Mouse (Mus musculus) macrophage (primary cell): ENCODE results near the gene Gm49325. TPM values are rescaled to one million over a fixed set of nuclear protein-coding genes. Genes with fewer than 3 reads are reported as not detected.

Source experiments
- H3K27ac ChIP-seq: fragments of 350-480 bp; formaldehyde crosslinking; 2 replicates; pipeline ENCODE4 v1.9.0; 2021
- H3K36me3 ChIP-seq: fragments of 350-480 bp; formaldehyde crosslinking; 2 replicates; pipeline ENCODE4 v1.9.0; 2021; ENCODE audit errors: inconsistent target
- H3K4me3 ChIP-seq: fragments of 350-480 bp; formaldehyde crosslinking; 2 replicates; pipeline ENCODE4 v1.9.0; 2021; ENCODE audit errors: inconsistent target
- H3K79me2 ChIP-seq: fragments of 350-480 bp; formaldehyde crosslinking; 2 replicates; pipeline ENCODE4 v1.9.0; 2021; ENCODE audit errors: inconsistent target
- WGBS: methylation state at CpG from one replicate; pipeline ENCODE4 v1.1.7; 2026; ENCODE audit warnings: inconsistent platforms; ENCODE audit not compliant: missing documents; 5-methylcytosine and 5-hydroxymethylcytosine counted together
- polyA plus RNA-seq: library from polyadenylated mRNA; stranded (reverse); fragments of 250-400 nt; gene quantifications from 3 replicates; pipeline ENCODE4 v1.2.4, GENCODE M21; 2018; ENCODE audit warnings: inconsistent platforms

Gm49325 gene
- polyA plus RNA-seq, 1 experiment from 2014 or later: 3.3 TPM

GRCm38 (mm10) chr10:77624570-77624995 is 18.6 kb downstream of the Gm49325 start:
- H3K79me2 ChIP-seq: peaks cover 71% of the 10 kb centered on the region
- H3K27ac ChIP-seq: no peak overlapping the region
- H3K4me3 ChIP-seq: no peak overlapping the region
- H3K36me3 ChIP-seq: no peaks in the 10 kb centered on the region
- WGBS: 83% methylated on average over 7 of the region's 7 CpGs

- Histone ChIP-seq H3K36me3 (0 out of 2 replicates have a peak, but pooled peaks cover 2% of the 10 kb centered on the region), H3K79me2 (peaks cover 86% of the 10 kb centered on the region), H3K27ac (0 out of 2 replicates have a peak overlapping the region, but pooled peaks have one; percentile 25), H3K4me3 (no peak overlapping the region)
- 64% methylated on average over 7 of the region's 7 CpGs for WGBS
Observed at GRCm38 (mm10) chr10:77626036-77626435, 20.0 kb downstream of the Gm49325 start.

GRCm38 (mm10) chr10:77626591-77626990 is 20.6 kb downstream of the Gm49325 start:
- Histone ChIP-seq H3K27ac (0 out of 2 replicates have a peak overlapping the region, but pooled peaks have one; percentile 25), H3K36me3 (peaks cover 7% of the 10 kb centered on the region; the same call in 1 of the 2 replicates), H3K79me2 (peaks cover 91% of the 10 kb centered on the region), H3K4me3 (no peak overlapping the region)
- 23% methylated on average over 7 of the region's 7 CpGs for WGBS

DNA sequence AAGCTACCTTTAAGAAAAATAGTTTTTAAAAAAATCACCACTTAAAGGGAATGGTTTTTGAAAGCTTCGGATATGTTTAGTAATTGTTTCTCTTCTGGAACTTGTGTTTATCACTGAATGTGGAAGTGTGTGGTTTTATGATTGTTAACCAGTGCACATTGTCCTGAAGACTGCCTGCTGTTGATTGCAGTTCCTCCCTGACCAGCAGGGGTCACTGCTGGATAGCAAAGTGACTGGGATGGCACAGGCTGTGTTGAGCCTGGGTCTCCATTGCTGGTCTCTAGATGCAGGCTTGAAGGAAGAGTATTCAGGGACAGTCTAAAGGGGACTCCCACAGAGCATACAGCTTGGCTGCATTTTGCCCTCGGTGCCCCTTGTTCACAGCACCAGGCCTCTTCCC is 21.5 kb downstream of the Gm49325 start:
- Histone ChIP-seq H3K36me3 (peaks cover 13% of the 10 kb centered on the region), H3K4me3 (no peak overlapping the region), H3K27ac (no peak overlapping the region), H3K79me2 (peaks cover 99% of the 10 kb centered on the region)
- 27% methylated on average over 2 of the region's 2 CpGs for WGBS

DNA sequence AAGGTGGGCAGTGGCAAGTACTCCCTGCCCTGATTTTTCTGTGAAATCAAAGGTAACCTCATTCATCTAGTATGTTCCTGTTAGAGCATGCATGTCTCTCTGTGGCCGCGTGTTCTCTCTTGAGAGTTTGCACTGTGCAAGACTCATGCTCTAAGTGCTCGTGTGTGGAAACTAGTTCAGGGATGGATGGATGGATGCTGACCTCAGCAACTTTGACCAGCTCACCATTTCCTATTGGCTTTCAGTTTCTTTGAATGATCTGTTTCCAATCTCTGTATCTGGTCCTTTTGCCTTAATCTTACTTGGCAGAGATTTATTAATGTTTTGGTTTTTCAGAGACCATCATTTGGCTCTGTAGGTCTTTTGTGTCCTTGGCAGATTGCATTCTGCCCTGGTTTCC is 23.2 kb downstream of the Gm49325 start:
- WGBS: 100% methylated on average over 3 of the region's 3 CpGs
- H3K27ac ChIP-seq: no peak overlapping the region
- H3K4me3 ChIP-seq: no peak overlapping the region
- peaks cover 99% of the 10 kb centered on the region for H3K79me2 ChIP-seq
- peaks cover 22% of the 10 kb centered on the region for H3K36me3 ChIP-seq

DNA sequence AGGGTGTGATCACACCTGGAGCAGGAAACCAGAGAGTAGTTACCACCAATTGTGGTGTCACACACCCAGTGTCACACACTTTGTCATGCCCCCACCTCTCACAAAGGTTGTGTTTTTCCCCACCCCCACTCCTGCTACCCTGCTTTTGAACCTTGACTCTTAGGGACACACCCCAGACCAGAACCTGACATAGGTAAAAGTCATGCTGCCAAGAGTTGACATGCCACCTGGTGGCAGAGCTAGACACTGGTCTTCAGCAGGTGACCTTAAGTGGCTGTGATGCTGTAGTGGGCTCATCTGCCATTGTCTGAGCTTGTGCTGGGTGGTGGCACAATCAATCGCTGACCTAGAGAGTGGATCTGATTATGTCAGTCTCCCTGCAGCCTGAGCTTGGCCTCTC is 24.0 kb downstream of the Gm49325 start:
- Histone ChIP-seq H3K79me2 (peaks cover 99% of the 10 kb centered on the region), H3K4me3 (no peak overlapping the region), H3K27ac (no peak overlapping the region), H3K36me3 (peaks cover 22% of the 10 kb centered on the region)
- WGBS: 100% methylated on average over 1 of the region's 1 CpGs

DNA sequence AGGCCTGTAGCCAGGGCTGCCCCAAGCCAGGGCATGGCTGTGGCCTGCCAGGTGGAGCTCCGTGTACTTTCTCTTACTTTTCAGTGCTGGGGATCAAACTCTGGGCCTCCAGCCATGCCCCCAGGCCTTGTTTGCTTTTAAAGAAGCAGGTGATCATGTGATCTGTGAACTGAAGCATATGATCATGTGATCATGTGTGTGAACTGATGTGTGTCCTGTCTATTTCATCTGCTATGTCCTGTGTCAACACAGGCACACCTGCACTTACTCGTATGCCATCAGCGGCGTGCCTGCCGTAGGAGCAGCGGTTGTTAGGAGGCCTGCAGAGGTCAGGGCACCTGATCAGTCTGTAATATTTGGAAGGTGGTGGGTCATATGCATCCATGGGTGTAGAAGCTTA is 28.0 kb downstream of the Gm49325 start:
- no peak overlapping the region for H3K4me3 ChIP-seq
- peaks cover 99% of the 10 kb centered on the region for H3K79me2 ChIP-seq
- H3K27ac ChIP-seq: no peak overlapping the region
- H3K36me3 ChIP-seq: peaks cover 50% of the 10 kb centered on the region
- 93% methylated on average over 6 of the region's 6 CpGs for WGBS

GRCm38 (mm10) chr10:77634452-77635231 is 28.6 kb downstream of the Gm49325 start:
- Histone ChIP-seq H3K4me3 (no peak overlapping the region), H3K79me2 (peaks cover 99% of the 10 kb centered on the region), H3K36me3 (peaks cover 51% of the 10 kb centered on the region), H3K27ac (no peak overlapping the region)
- WGBS: 48% methylated on average over 10 of the region's 13 CpGs

DNA sequence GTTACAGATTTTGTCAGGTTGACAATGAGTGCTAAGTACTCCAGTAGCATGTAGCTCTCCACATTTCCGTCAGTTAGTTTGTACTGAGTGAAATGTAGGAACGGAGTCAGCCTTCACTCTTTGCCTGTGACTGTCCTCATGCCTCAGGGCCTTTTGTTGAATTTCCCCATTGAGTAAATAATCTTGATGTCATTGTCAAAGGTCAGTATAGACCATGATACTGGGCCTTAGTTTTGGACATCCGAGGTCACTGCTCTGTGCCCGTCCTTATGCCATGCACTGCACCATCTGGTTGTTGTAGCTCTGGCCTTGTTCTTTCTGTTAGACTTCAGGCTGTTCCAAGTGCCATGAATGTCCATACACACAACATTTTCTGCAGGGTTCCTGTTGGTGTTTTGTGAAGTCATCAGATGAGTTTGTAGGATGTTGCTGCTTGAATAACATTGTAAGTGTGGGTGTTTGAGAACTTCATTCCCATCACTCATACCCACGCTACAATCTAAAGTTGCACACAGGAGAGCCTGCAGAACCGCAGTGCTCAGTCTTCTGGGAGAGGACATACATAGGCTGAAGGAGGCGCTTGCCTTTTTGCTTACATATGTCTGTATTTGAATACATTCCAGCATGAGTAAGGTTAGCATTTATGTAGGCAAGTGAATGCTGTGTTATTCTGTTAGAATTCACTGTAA is 30.4 kb downstream of the Gm49325 start:
- H3K27ac ChIP-seq: no peak overlapping the region
- H3K36me3 ChIP-seq: peaks cover 56% of the 10 kb centered on the region
- H3K4me3 ChIP-seq: no peak overlapping the region
- H3K79me2 ChIP-seq: peaks cover 99% of the 10 kb centered on the region
- 95% methylated on average over 7 of the region's 7 CpGs for WGBS

DNA sequence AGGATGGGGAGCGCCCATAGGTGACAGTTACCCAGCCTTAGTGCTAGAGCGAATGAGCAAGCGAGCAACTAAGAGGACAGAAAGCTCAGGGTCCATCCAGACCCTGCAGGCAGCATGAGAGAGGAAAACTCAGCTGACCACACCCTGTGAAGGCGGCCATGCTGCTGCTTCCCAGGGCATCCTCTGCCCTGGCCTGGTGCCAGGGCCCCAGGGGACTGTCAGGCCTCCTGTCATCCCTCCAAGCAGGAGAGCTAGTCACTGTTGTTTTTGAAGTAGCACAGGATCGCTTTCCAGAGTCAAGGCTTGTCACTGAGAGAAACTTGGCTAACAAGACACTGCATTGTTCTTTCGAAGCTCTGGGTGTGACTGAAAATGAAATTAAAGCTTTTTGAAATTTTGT is 33.0 kb downstream of the Gm49325 start:
- H3K27ac ChIP-seq: no peak overlapping the region
- peaks cover 76% of the 10 kb centered on the region for H3K79me2 ChIP-seq
- no peak overlapping the region for H3K4me3 ChIP-seq
- WGBS: 95% methylated on average over 6 of the region's 6 CpGs
- peaks cover 60% of the 10 kb centered on the region for H3K36me3 ChIP-seq

GRCm38 (mm10) chr10:77643160-77643559 is 37.2 kb downstream of the Gm49325 start:
- Histone ChIP-seq H3K36me3 (peaks cover 62% of the 10 kb centered on the region), H3K4me3 (no peak overlapping the region)

DNA sequence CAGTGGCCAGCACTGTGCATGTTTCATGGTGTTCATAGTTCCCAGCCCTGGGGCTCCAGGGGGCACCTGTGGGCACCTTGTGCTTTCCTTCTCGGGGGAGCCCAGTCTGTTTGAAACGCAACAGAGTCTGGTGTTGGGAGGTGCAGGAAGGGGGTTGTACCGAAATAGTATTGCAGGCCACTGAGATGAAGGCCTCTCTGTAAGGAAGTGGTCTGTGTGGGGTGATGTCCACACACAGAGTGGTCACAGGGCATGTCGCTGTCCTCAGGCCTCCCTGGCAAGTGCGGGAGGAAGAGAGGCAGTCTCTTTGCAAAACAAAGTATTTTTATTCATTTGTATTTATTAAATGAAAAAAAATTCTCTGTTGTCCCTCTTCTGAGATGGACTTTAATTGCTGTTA is 39.6 kb downstream of the Gm49325 start:
- peaks cover 53% of the 10 kb centered on the region for H3K36me3 ChIP-seq
- H3K4me3 ChIP-seq: no peak overlapping the region
- H3K27ac ChIP-seq: no peak overlapping the region
- H3K79me2 ChIP-seq: peaks cover 10% of the 10 kb centered on the region; the same call in 1 of the 2 replicates
- WGBS: 50% methylated on average over 5 of the region's 5 CpGs

More at GRCm38 (mm10) chr10:77643160-77643559, 37.2 kb downstream of the Gm49325 start:
- H3K27ac ChIP-seq: no peak overlapping the region
- peaks cover 34% of the 10 kb centered on the region for H3K79me2 ChIP-seq
- WGBS: 42% methylated on average over 7 of the region's 7 CpGs

- Histone ChIP-seq H3K4me3 (no peak overlapping the region), H3K79me2 (no peaks in the 10 kb centered on the region), H3K27ac (no peak overlapping the region), H3K36me3 (peaks cover 38% of the 10 kb centered on the region)
- 37% methylated on average over 1 of the region's 1 CpGs for WGBS
Observed at GRCm38 (mm10) chr10:77647461-77647860, 41.5 kb downstream of the Gm49325 start.

DNA sequence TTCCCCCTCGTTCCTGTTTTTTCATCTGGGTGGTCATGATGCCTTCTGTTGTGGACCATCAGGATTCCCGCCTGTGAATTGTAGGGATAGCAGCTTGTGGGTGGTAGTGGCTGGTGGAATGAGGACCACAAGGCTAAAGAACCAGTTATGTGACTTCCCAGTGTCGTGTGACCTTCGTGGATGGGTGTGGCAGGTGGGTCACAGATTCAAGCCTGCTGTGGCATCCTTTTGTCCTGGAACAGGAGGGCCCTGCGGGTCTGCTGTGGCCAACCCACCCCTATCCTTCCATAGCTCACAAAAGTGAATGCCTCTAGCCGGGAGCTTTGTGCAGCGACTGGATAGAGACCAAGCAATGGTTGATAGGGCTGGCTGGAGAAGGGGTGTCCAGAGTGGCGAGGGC is 41.9 kb downstream of the Gm49325 start:
- H3K79me2 ChIP-seq: no peaks in the 10 kb centered on the region
- no peak overlapping the region for H3K4me3 ChIP-seq
- H3K36me3 ChIP-seq: peaks cover 34% of the 10 kb centered on the region
- WGBS: 93% methylated on average over 8 of the region's 8 CpGs
- H3K27ac ChIP-seq: no peak overlapping the region

- H3K4me3 ChIP-seq: no peak overlapping the region
- H3K79me2 ChIP-seq: no peaks in the 10 kb centered on the region
- H3K27ac ChIP-seq: no peak overlapping the region
- 90% methylated on average over 9 of the region's 9 CpGs for WGBS
- H3K36me3 ChIP-seq: no peaks in the 10 kb centered on the region
Observed at GRCm38 (mm10) chr10:77652046-77652445, 46.0 kb downstream of the Gm49325 start.
